Mouse (Mus musculus) midbrain, embryonic 14.5 days (tissue): ENCODE measurements around the gene Rfx1. TPM values are rescaled to one million over a fixed set of nuclear protein-coding genes. Genes with fewer than 3 reads are reported as not detected.
A peak's percentile ranks its signal among the peaks of the same experiment; 100 is the strongest.

Experiments
- ATAC-seq: fragments of 200-750 bp; cut with Nextera tagmentation; 2 replicates; pipeline ENCODE4 v1.8.0; 2017; ENCODE audit warnings: moderate number of reproducible peaks, moderate library complexity; ENCODE audit not compliant: low FRiP score, low TSS enrichment
- DNase-seq: peaks from one replicate; pipeline ENCODE4 v3.0.0-alpha.2; 2015
- H3K27ac ChIP-seq: fragments of 300-500 bp; sonication (generic); replicated peaks from 2 replicates; pipeline ENCODE4 v1.5.1; 2014; ENCODE audit warnings: mild to moderate bottlenecking, low read depth, low read length, moderate library complexity
- H3K27me3 ChIP-seq: fragments of 300-500 bp; sonication (generic); 2 replicates; pipeline ENCODE4 v1.6.1; 2014; ENCODE audit warnings: low read length, control low read depth, mixed read lengths; ENCODE audit not compliant: control insufficient read depth, insufficient read depth
- H3K36me3 ChIP-seq: fragments of 300-500 bp; sonication (generic); 2 replicates; pipeline ENCODE4 v1.6.1; 2014; ENCODE audit warnings: low read length, control low read depth; ENCODE audit not compliant: control insufficient read depth, insufficient read depth
- H3K4me1 ChIP-seq: fragments of 300-500 bp; sonication (generic); 2 replicates; pipeline ENCODE4 v1.6.1; 2014; ENCODE audit warnings: mild to moderate bottlenecking, antibody characterized with exemption, low read length, control low read depth; ENCODE audit not compliant: control insufficient read depth, insufficient read depth
- H3K4me2 ChIP-seq: fragments of 300-500 bp; sonication (generic); 2 replicates; pipeline ENCODE4 v1.6.1; 2014; ENCODE audit warnings: mild to moderate bottlenecking, low read length, moderate library complexity
- H3K4me3 ChIP-seq: fragments of 300-500 bp; sonication (generic); replicated peaks from 2 replicates; pipeline ENCODE4 v1.5.1; 2014; ENCODE audit warnings: low read depth, low read length
- H3K9ac ChIP-seq: fragments of 300-500 bp; sonication (generic); replicated peaks from 2 replicates; pipeline ENCODE4 v1.6.1; 2014; ENCODE audit warnings: mild to moderate bottlenecking, low read length, moderate library complexity
- H3K9me3 ChIP-seq: fragments of 300-500 bp; sonication (generic); 2 replicates; pipeline ENCODE4 v1.6.1; 2016; ENCODE audit warnings: low read length, control low read depth, mixed read lengths; ENCODE audit not compliant: control insufficient read depth
- WGBS: fragments of 180-500 bp; shearing (Covaris S2); extraction: QIAGEN DNeasy Blood & Tissue Kit; methylation state at CpG from one replicate; pipeline ENCODE4 v1.1.7; 2014; 5-methylcytosine and 5-hydroxymethylcytosine counted together
- polyA plus RNA-seq: library from polyadenylated mRNA; unstranded; fragments of >200 nt; fragmentation: Nextera tagmentation; extraction: Ambion mirVana; gene quantifications from 2 replicates; pipeline ENCODE4 v1.2.1, GENCODE M21; 2014

Rfx1 gene
- polyA plus RNA-seq, 1 experiment from 2014 or later = 11.2 TPM

DNA sequence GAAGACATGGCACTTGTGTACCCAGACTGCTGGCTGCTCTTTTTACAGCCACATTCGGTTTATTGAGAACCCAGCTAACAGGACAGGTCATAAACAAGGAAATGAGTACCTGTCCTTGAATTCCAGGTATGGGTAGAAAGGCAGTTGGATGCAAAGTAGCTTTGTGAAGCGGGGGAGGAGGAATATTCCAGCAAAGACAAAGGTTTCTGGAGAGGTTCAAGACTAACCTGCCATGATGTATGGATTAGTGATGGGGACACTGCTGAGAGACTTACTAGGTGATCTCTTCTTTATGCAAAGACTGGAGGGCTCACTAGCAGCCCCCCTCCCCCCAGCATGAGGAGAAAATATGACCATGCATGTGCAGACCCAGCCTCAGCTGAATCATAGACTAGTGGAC, 39.0 kb downstream of the Rfx1 start:
- ATAC-seq (no peak), DNase-seq (no peak)
- Histone ChIP-seq H3K36me3 (peaks cover 16% of the 10 kb centered on the region), H3K27me3 (no peaks in the 10 kb centered on the region), H3K4me2 (peak overlapping the region; percentile 53; the same call in 1 of the 2 replicates), H3K27ac (peak overlapping the region; percentile 82), H3K4me3 (no peak overlapping the region), H3K9me3 (no peaks in the 10 kb centered on the region), H3K9ac (no peak overlapping the region), H3K4me1 (peaks cover 28% of the 10 kb centered on the region)
- WGBS = 83% methylated on average over 2 of the region's 2 CpGs

DNA sequence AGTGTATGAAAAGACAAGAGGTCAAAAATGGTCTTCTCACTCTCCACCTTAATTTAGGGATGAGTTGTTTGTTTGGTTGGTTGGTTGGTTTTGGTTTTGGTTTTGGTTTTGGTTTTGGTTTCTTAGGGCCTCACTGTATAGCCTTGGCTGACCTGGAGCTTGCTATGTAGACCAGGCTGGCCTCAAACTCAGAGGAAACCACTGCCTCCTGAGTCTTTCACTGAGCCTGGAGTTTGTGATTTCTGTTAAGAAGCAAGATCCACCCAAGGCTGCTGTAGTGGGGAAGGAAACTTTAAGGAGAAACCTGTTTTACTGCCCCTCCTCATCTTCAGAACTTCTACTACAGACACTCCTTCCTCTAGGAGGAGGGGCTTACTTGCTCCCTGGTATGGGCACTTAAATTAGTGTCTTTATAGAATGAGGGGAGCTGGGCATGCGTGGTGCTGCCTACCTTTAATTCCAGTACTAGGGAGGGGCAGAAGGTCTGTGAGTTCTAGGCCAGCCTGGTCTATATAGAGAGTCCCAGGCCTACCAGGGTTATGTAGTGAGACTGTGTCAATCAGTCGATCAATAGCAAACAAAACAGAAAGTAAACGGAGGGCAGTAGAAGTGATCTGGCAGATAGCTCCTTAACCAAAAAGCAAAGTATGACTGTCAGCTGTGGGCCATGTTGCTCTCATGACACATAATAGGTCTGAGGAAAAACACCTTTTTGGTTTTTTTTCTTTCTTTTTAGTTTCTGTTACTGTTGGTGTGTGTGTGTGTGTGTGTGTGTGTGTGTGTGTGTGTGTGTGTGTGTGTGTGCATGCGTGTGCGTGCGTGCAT, 39.8 kb downstream of the Rfx1 start:
- Histone ChIP-seq H3K9ac (no peak overlapping the region), H3K27me3 (no peaks in the 10 kb centered on the region)

DNA sequence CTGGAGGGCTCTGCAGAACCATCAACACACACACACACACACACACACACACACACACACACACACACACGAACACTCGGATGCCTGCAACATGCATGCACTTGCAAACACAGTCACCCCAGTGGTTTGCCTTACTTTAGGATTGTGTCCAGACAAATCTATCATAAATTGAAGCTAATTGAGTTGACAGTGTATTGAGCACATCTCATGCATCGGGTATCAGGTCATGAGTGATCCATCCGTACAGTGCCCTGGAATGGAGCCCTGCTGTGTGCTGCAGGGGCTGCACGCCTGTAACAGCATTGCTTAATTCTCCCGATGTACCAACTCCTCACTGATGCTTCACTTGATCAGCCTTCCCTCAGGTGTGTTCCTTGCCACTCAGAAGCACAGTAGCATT, 49.0 kb downstream of the Rfx1 start:
- no peak overlapping the region for H3K4me3 ChIP-seq
- no peak overlapping the region for H3K27ac ChIP-seq
- H3K36me3 ChIP-seq = no peaks in the 10 kb centered on the region
- H3K4me2 ChIP-seq = no peak overlapping the region
- WGBS = 80% methylated on average over 6 of the region's 6 CpGs
- no peaks in the 10 kb centered on the region for H3K9me3 ChIP-seq
- no peaks in the 10 kb centered on the region for H3K27me3 ChIP-seq
- DNase-seq = no peak
- ATAC-seq = no peak
- H3K9ac ChIP-seq = no peak overlapping the region
- no peaks in the 10 kb centered on the region for H3K4me1 ChIP-seq

More for the DNA sequence above, 39.8 kb downstream of the Rfx1 start:
- no peak overlapping the region for H3K4me3 ChIP-seq
- H3K4me1 ChIP-seq = peaks cover 28% of the 10 kb centered on the region
- peaks cover 13% of the 10 kb centered on the region for H3K36me3 ChIP-seq
- DNase-seq (no peak), ATAC-seq (no peak)
- H3K9me3 ChIP-seq = no peaks in the 10 kb centered on the region
- WGBS = 96% methylated on average over 6 of the region's 6 CpGs
- no peak overlapping the region for H3K27ac ChIP-seq
- H3K4me2 ChIP-seq = no peak overlapping the region

DNA sequence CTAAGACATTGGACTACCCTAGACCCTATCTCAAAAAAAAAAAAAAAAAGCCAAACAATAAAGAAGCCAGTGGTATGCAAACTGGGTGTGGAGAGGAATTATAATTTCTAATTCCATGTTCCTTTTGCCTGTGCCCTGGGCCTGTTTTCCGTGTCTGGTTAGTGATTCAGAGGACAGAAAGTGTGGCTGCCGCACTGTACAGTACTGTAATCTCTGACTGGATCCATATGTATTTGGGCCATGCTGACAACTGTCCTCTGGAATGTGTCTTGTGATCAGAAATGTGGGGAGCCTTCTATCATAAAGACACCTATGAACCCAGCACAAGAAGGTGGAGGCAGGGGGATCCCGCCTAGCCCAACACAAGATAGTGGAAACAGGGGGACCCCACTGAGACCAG, 55.5 kb downstream of the Rfx1 start:
- DNase-seq = no peak
- 86% methylated on average over 3 of the region's 3 CpGs for WGBS
- Histone ChIP-seq H3K27ac (no peak overlapping the region), H3K9me3 (no peaks in the 10 kb centered on the region), H3K4me2 (no peak overlapping the region), H3K4me1 (no peaks in the 10 kb centered on the region), H3K4me3 (no peak overlapping the region), H3K36me3 (no peaks in the 10 kb centered on the region), H3K9ac (no peak overlapping the region), H3K27me3 (no peaks in the 10 kb centered on the region)
- ATAC-seq = no peak

DNA sequence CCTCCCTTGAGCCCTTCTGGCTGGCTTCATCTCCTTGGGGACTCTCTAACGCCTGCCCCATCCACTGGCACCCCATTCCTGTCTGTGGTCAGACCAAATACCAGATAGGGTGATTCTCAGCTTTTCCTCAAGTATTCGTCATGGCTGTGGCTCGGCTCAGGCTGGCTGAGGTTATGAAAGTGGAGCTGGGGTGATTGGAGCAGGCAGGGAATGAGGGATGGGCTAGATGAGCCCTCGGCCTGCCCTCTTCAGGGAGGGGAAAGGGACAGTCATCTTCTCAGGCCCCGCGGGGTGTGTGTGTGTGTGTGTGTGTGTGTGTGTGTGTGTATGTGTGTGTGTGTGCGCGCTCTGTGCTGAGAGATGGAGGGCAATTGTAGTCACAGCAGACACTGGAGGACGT, 59.0 kb downstream of the Rfx1 start, which contains the start of gene Podnl1:
Gene Podnl1 (plus strand): TSS at position 334 of the 400 bp plus-strand sequence.
- no peak within 1 kb of the TSS for H3K4me2 ChIP-seq
- peak; percentile 34; the same call in 1 of the 2 replicates for ATAC-seq
- H3K36me3 ChIP-seq = no peaks in the 10 kb centered on the region
- no peaks in the 10 kb centered on the region for H3K4me1 ChIP-seq
- H3K4me3 ChIP-seq = no peak within 1 kb of the TSS
- WGBS = 57% methylated on average over 9 of the region's 9 CpGs
- no peaks in the 10 kb centered on the region for H3K9me3 ChIP-seq
- no peaks in the 10 kb centered on the region for H3K27me3 ChIP-seq
- no peak within 1 kb of the TSS for H3K9ac ChIP-seq
- 0 out of 2 replicates have a peak within 1 kb of the TSS, but pooled peaks have one; percentile 20 for H3K27ac ChIP-seq
- DNase-seq = no peak

DNA sequence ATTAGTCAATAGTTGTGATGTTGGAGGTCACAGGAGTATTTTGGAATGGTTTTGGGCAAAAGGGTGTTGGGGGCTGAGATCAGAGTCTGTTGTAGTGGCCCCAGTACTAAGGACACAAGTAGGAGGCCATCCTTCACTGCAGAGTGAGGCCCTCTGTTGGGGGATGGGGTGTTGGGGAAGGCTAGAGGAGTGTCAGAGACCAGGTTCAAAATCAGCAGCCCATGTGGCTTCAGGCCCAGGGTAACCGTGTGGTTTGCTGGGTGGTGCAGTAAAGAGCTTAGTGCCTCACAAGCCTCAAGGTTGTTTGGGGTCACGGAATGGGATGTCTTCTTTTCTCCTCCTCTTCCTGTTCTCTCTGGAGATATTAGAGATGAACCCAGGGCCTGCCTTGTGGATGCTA, 60.1 kb downstream of the Rfx1 start:
- H3K4me1 ChIP-seq = no peaks in the 10 kb centered on the region
- DNase-seq (no peak), ATAC-seq (no peak)
- no peak overlapping the region for H3K4me3 ChIP-seq
- H3K9me3 ChIP-seq = no peaks in the 10 kb centered on the region
- H3K36me3 ChIP-seq = peaks cover 4% of the 10 kb centered on the region; the same call in 1 of the 2 replicates
- H3K4me2 ChIP-seq = no peak overlapping the region
- no peak overlapping the region for H3K27ac ChIP-seq
- no peak overlapping the region for H3K9ac ChIP-seq
- H3K27me3 ChIP-seq = no peaks in the 10 kb centered on the region
- 77% methylated on average over 2 of the region's 2 CpGs for WGBS

DNA sequence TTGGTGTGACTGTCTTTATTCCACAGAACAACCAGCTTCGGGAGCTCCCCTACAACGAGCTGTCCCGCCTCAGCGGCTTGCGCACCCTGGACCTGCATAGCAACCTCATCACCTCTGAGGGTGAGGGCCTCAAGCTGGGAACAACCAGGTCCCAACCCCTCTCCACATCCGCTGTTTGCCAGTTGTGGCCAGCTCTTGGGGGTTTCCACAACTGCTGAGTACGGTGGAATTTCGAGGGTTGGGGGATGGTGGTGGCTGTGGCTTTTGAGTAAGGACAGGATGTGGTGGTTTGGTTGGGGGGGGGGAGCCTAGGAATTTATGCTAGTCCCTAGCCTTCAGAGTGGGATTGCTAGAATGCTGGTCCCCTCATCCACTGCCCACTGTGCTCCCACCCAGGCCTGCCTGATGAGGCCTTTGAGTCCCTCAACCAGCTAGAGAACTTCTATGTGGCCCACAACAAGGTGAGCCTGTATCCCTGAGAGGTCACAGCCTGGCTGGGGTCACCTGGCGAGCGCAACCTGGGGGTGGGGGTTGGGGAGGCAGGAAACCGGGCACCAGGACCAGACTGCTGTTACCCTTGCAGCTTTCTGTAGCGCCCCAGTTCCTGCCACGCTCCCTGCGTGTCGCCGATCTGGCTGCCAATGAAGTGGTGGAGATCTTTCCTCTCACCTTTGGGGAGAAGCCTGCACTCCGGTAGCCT, 60.7 kb downstream of the Rfx1 start:
- H3K36me3 ChIP-seq = peaks cover 10% of the 10 kb centered on the region
- H3K4me1 ChIP-seq = no peaks in the 10 kb centered on the region
- H3K9ac ChIP-seq = no peak overlapping the region
- WGBS = 79% methylated on average over 17 of the region's 17 CpGs
- no peaks in the 10 kb centered on the region for H3K9me3 ChIP-seq
- H3K4me3 ChIP-seq = no peak overlapping the region
- ATAC-seq = no peak
- no peak overlapping the region for H3K27ac ChIP-seq
- no peak for DNase-seq
- no peaks in the 10 kb centered on the region for H3K27me3 ChIP-seq
- H3K4me2 ChIP-seq = no peak overlapping the region

DNA sequence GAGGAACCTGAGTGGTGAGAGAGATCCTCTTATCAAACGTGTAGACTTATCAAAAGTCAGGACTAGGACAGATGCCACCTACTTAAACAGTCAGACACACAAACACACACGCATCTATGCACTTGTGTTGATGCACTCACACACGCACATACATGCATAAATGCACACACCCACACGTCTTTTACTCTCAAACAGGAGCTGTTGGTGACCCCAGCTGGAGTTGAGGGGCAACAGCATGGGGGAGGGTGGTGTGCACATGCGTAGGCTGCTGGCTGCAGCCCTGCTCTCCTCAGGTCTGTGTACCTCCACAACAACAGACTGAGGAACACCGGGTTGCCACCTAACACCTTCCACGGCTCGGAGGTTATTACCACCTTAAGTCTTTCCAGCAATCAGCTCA, 61.6 kb downstream of the Rfx1 start:
- no peak overlapping the region for H3K9ac ChIP-seq
- H3K4me2 ChIP-seq = no peak overlapping the region
- no peak overlapping the region for H3K4me3 ChIP-seq
- H3K36me3 ChIP-seq = peaks cover 19% of the 10 kb centered on the region
- no peak overlapping the region for H3K27ac ChIP-seq
- 72% methylated on average over 8 of the region's 8 CpGs for whole genome bisulfite sequencing
- H3K4me1 ChIP-seq = no peaks in the 10 kb centered on the region
- ATAC-seq = no peak
- H3K9me3 ChIP-seq = no peaks in the 10 kb centered on the region
- H3K27me3 ChIP-seq = no peaks in the 10 kb centered on the region
- peak; percentile 26 for DNase-seq
